Comparison of ENCODE assay signal across 9 mouse cellular contexts in genomic region chr4:117858794-117859193, GRCm38 (mm10). TPM values are rescaled to one million over a fixed set of nuclear protein-coding genes. Genes with fewer than 3 reads are reported as not detected.
A peak's percentile ranks its signal among the peaks of the same experiment; 100 is the strongest.
DNase-seq lines count a peak whose midpoint lies in the region; ATAC-seq and TF ChIP-seq lines count a peak whose summit lies in the region.
"Had no signal": no experiment of that assay in that cellular context is flagged by ENCODE, and none has a peak within 500 bp of the region (broad histone marks: within the 10 kb centered on the region; RNA-seq: fewer than 3 reads in every experiment).

No protein-coding gene starts in this region.

- H3K9me3 ChIP-seq in hindbrain, embryonic 11.5 days (ENCODE audit: control insufficient read depth, low read length) = no peaks in the 10 kb centered on the region
- H3K9me3 ChIP-seq in hindbrain, embryonic 14.5 days (ENCODE audit: control insufficient read depth, low read length) = no peaks in the 10 kb centered on the region
- no peaks in the 10 kb centered on the region for H3K9me3 ChIP-seq in G1E (replicated peaks)
- H3K9me3 ChIP-seq in hindbrain, embryonic 15.5 days = no peaks in the 10 kb centered on the region
- no peaks in the 10 kb centered on the region for H3K9me3 ChIP-seq in limb, embryonic 10.5 days (replicated peaks)

- no peak for TF ChIP-seq POLR2A in cerebellum, adult 2 months (IDR thresholded peaks at IDR 0.05; ENCODE audit: borderline replicate concordance, insufficient read depth, low read length)
- TF ChIP-seq POLR2A in olfactory bulb, adult 2 months (IDR thresholded peaks at IDR 0.05; ENCODE audit: insufficient read depth, low read depth, low read length) = no peak

- H3K4me3 ChIP-seq in hindbrain, embryonic 11.5 days (ENCODE audit: low read depth, low read length) = no peak overlapping the region
- H3K4me3 ChIP-seq in hindbrain, embryonic 14.5 days (replicated peaks; ENCODE audit: low read length) = no peak overlapping the region
- H3K4me3 ChIP-seq in G1E (ENCODE audit: low read depth, low read length) = no peak overlapping the region
- no peak overlapping the region for H3K4me3 ChIP-seq in cerebellum, adult 2 months (replicated peaks; ENCODE audit: insufficient read depth, low read depth, low read length)
- no peak overlapping the region for H3K4me3 ChIP-seq in hindbrain, embryonic 15.5 days
- H3K4me3 ChIP-seq in limb, embryonic 10.5 days = no peak overlapping the region
- H3K4me3 ChIP-seq in olfactory bulb, adult 2 months (ENCODE audit: insufficient read depth, low read depth, low read length) = no peak overlapping the region

- TF ChIP-seq CTCF in G1E (IDR thresholded peaks at IDR 0.05; ENCODE audit: low read depth, low read length) = peak; percentile 55
- TF ChIP-seq CTCF in cerebellum, adult 2 months (IDR thresholded peaks at IDR 0.05; ENCODE audit: borderline replicate concordance, insufficient read depth, low read depth, low read length) = peak; percentile 47
- TF ChIP-seq CTCF in olfactory bulb, adult 2 months (IDR thresholded peaks at IDR 0.05; ENCODE audit: insufficient read depth, low read depth, low read length) = peak; percentile 52; the same call in 1 of the 2 replicates

- H3K4me1 ChIP-seq in hindbrain, embryonic 11.5 days (replicated peaks; ENCODE audit: control insufficient read depth, insufficient read depth, low read length) = no peaks in the 10 kb centered on the region
- H3K4me1 ChIP-seq in hindbrain, embryonic 14.5 days (replicated peaks; ENCODE audit: control insufficient read depth, insufficient read depth, low read length) = no peaks in the 10 kb centered on the region; the same call in 1 of the 2 replicates
- H3K4me1 ChIP-seq in G1E (ENCODE audit: insufficient read depth, low read depth, low read length) = no peaks in the 10 kb centered on the region
- peaks cover 8% of the 10 kb centered on the region for H3K4me1 ChIP-seq in cerebellum, adult 2 months (ENCODE audit: control insufficient read depth, insufficient read depth, low read length)
- H3K4me1 ChIP-seq in hindbrain, embryonic 15.5 days (replicated peaks) = peaks cover 15% of the 10 kb centered on the region
- H3K4me1 ChIP-seq in limb, embryonic 10.5 days = peaks cover 29% of the 10 kb centered on the region; the same call in 1 of the 2 replicates
- H3K4me1 ChIP-seq in olfactory bulb, adult 2 months (ENCODE audit: control insufficient read depth, insufficient read depth, low read length) = peaks cover 6% of the 10 kb centered on the region

- 60% methylated on average over 3 of the region's 3 CpGs for WGBS in hindbrain, embryonic 11.5 days
- WGBS in hindbrain, embryonic 14.5 days = 45% methylated on average over 3 of the region's 3 CpGs
- WGBS in cerebellum, adult 2 months = 29% methylated on average over 3 of the region's 3 CpGs
- WGBS in hindbrain, embryonic 15.5 days = 56% methylated on average over 3 of the region's 3 CpGs
- WGBS in limb, embryonic 10.5 days = 74% methylated on average over 3 of the region's 3 CpGs
- 72% methylated on average over 3 of the region's 3 CpGs for WGBS in olfactory bulb, adult 2 months

- 0 out of 2 replicates have a peak, but pooled peaks have one; percentile 28 for ATAC-seq in hindbrain, embryonic 11.5 days (ENCODE audit: low FRiP score)
- no peak for ATAC-seq in hindbrain, embryonic 14.5 days (ENCODE audit: low FRiP score)
- no peak for ATAC-seq in G1E (ENCODE audit: extremely low read depth, insufficient number of reproducible peaks, low FRiP score, poor library complexity, severe bottlenecking)
- ATAC-seq in hindbrain, embryonic 15.5 days (ENCODE audit: low FRiP score, low read depth) = peak; percentile 27

- DNase-seq in hindbrain, embryonic 11.5 days (ENCODE audit: low spot score) = peak; percentile 46
- DNase-seq in hindbrain, embryonic 14.5 days (ENCODE audit: low spot score) = no peak
- peak; percentile 42 for DNase-seq in G1E (ENCODE audit: low spot score)
- peak; percentile 58 to 60 for DNase-seq in cerebellum, adult 2 months
- DNase-seq in limb, embryonic 10.5 days (ENCODE audit: low spot score) = peak; percentile 63
- DNase-seq in urinary bladder, postnatal 25 days (ENCODE audit: low spot score) = peak; percentile 77

- no peak overlapping the region for H3K4me2 ChIP-seq in hindbrain, embryonic 11.5 days (replicated peaks; ENCODE audit: low read depth, low read length)
- H3K4me2 ChIP-seq in hindbrain, embryonic 14.5 days (replicated peaks) = no peak overlapping the region
- H3K4me2 ChIP-seq in hindbrain, embryonic 15.5 days = no peak overlapping the region

- H3K27me3 ChIP-seq in hindbrain, embryonic 11.5 days (ENCODE audit: control insufficient read depth, insufficient read depth, low read length) = no peaks in the 10 kb centered on the region
- no peaks in the 10 kb centered on the region for H3K27me3 ChIP-seq in hindbrain, embryonic 14.5 days (ENCODE audit: control insufficient read depth, insufficient read depth, low read length)
- H3K27me3 ChIP-seq in G1E (ENCODE audit: insufficient read depth, low read length) = peaks cover 29% of the 10 kb centered on the region
- H3K27me3 ChIP-seq in cerebellum, adult 2 months (ENCODE audit: control insufficient read depth, insufficient read depth, low read length) = no peaks in the 10 kb centered on the region
- no peaks in the 10 kb centered on the region for H3K27me3 ChIP-seq in hindbrain, embryonic 15.5 days
- H3K27me3 ChIP-seq in limb, embryonic 10.5 days (ENCODE audit: low read depth, poor library complexity, severe bottlenecking) = no peaks in the 10 kb centered on the region

- no peaks in the 10 kb centered on the region for H3K36me3 ChIP-seq in hindbrain, embryonic 11.5 days (ENCODE audit: control insufficient read depth, insufficient read depth, low read length)
- H3K36me3 ChIP-seq in hindbrain, embryonic 14.5 days (replicated peaks; ENCODE audit: control insufficient read depth, insufficient read depth) = no peaks in the 10 kb centered on the region
- H3K36me3 ChIP-seq in G1E (replicated peaks) = peaks cover 16% of the 10 kb centered on the region
- peaks cover 6% of the 10 kb centered on the region; the same call in 1 of the 2 replicates for H3K36me3 ChIP-seq in hindbrain, embryonic 15.5 days
- H3K36me3 ChIP-seq in limb, embryonic 10.5 days = peaks cover 14% of the 10 kb centered on the region; the same call in 1 of the 2 replicates

- H3K27ac ChIP-seq in hindbrain, embryonic 11.5 days (ENCODE audit: low read depth, low read length) = no peak overlapping the region
- H3K27ac ChIP-seq in hindbrain, embryonic 14.5 days = no peak overlapping the region
- H3K27ac ChIP-seq in cerebellum, adult 2 months (ENCODE audit: insufficient read depth, low read length) = 0 out of 2 replicates have a peak overlapping the region, but pooled peaks have one; percentile 2
- H3K27ac ChIP-seq in hindbrain, embryonic 15.5 days (replicated peaks) = no peak overlapping the region
- H3K27ac ChIP-seq in limb, embryonic 10.5 days = no peak overlapping the region
- H3K27ac ChIP-seq in olfactory bulb, adult 2 months (ENCODE audit: insufficient read depth, low read depth, low read length) = no peak overlapping the region
- H3K27ac ChIP-seq: macrophage had no signal

- H3K9ac ChIP-seq in hindbrain, embryonic 11.5 days (ENCODE audit: low read depth, low read length) = no peak overlapping the region
- H3K9ac ChIP-seq in hindbrain, embryonic 14.5 days = no peak overlapping the region
- H3K9ac ChIP-seq in hindbrain, embryonic 15.5 days = no peak overlapping the region

RNA-seq across cellular contexts. Expression of gene Ccdc24, which starts 13.6 kb away (rescaled TPM):
- 1.7 and 1.8 TPM in 2 replicates for polyA plus RNA-seq in hindbrain, embryonic 11.5 days (2014; fragmentation: Nextera tagmentation; extraction: Ambion mirVana)
- polyA plus RNA-seq in hindbrain, embryonic 14.5 days (2014; fragmentation: Nextera tagmentation; extraction: Ambion mirVana) = 2.5 and 3.9 TPM in 2 replicates
- total RNA-seq in G1E (2014; fragmentation: Nextera tagmentation) = not detected in 2 replicates
- 0.52 TPM in 1 of 2 replicates, not detected in the other for total RNA-seq in G1E (2017)
- not detected in 2 replicates for polyA plus RNA-seq in G1E (2012)
- 1.8 and 3.4 TPM in 2 replicates for polyA plus RNA-seq in cerebellum, adult 2 months (2012; rRNA removed)
- 2.5 and 3.3 TPM in 2 replicates for polyA plus RNA-seq in hindbrain, embryonic 15.5 days (2015; fragmentation: Nextera tagmentation; extraction: Ambion mirVana)
- 0.96 and 1.3 TPM in 2 replicates for polyA plus RNA-seq in limb, embryonic 10.5 days (2016; fragmentation: Nextera tagmentation; extraction: Ambion mirVana)
- not detected in 2 replicates for polyA plus RNA-seq in olfactory bulb, adult 2 months (2012; ENCODE audit: insufficient read depth, insufficient read length, low replicate concordance, missing spikeins)
- polyA plus RNA-seq: macrophage had no signal

RNA-seq across cellular contexts. Expression of gene Slc6a9, which starts 24.5 kb away (rescaled TPM):
- 6.2 and 7.1 TPM in 2 replicates for polyA plus RNA-seq in hindbrain, embryonic 11.5 days (2014; fragmentation: Nextera tagmentation; extraction: Ambion mirVana)
- 33.7 and 37.1 TPM in 2 replicates for polyA plus RNA-seq in hindbrain, embryonic 14.5 days (2014; fragmentation: Nextera tagmentation; extraction: Ambion mirVana)
- total RNA-seq in G1E (2014; fragmentation: Nextera tagmentation) (3.3 and 34.8 TPM in 2 replicates), G1E (2017) (0.70 and 1.3 TPM in 2 replicates)
- polyA plus RNA-seq in G1E (2012) = 4.4 and 4.6 TPM in 2 replicates
- 178 and 197 TPM in 2 replicates for polyA plus RNA-seq in cerebellum, adult 2 months (2012; rRNA removed)
- polyA plus RNA-seq in hindbrain, embryonic 15.5 days (2015; fragmentation: Nextera tagmentation; extraction: Ambion mirVana) = 45.8 and 48.1 TPM in 2 replicates
- 9.4 and 10.3 TPM in 2 replicates for polyA plus RNA-seq in limb, embryonic 10.5 days (2016; fragmentation: Nextera tagmentation; extraction: Ambion mirVana)
- not detected in 2 replicates for polyA plus RNA-seq in olfactory bulb, adult 2 months (2012; ENCODE audit: insufficient read depth, insufficient read length, low replicate concordance, missing spikeins)
- polyA plus RNA-seq: macrophage had no signal

RNA-seq across cellular contexts. Expression of gene B4galt2, which starts 24.5 kb away (rescaled TPM):
- 27.3 and 27.9 TPM in 2 replicates for polyA plus RNA-seq in hindbrain, embryonic 11.5 days (2014; fragmentation: Nextera tagmentation; extraction: Ambion mirVana)
- polyA plus RNA-seq in hindbrain, embryonic 14.5 days (2014; fragmentation: Nextera tagmentation; extraction: Ambion mirVana) = 78.0 and 81.4 TPM in 2 replicates
- total RNA-seq in G1E (2014; fragmentation: Nextera tagmentation) = not detected in 2 replicates
- 0.06 and 0.33 TPM in 2 replicates for total RNA-seq in G1E (2017)
- polyA plus RNA-seq in G1E (2012) = 0.11 and 0.63 TPM in 2 replicates
- polyA plus RNA-seq in cerebellum, adult 2 months (2012; rRNA removed) = 41.0 and 42.0 TPM in 2 replicates
- 56.5 and 69.5 TPM in 2 replicates for polyA plus RNA-seq in hindbrain, embryonic 15.5 days (2015; fragmentation: Nextera tagmentation; extraction: Ambion mirVana)
- 22.8 and 26.2 TPM in 2 replicates for polyA plus RNA-seq in limb, embryonic 10.5 days (2016; fragmentation: Nextera tagmentation; extraction: Ambion mirVana)
- polyA plus RNA-seq in olfactory bulb, adult 2 months (2012; ENCODE audit: insufficient read depth, insufficient read length, low replicate concordance, missing spikeins) = not detected in 2 replicates

RNA-seq across cellular contexts. Expression of gene Atp6v0b, which starts 28.3 kb away (rescaled TPM):
- polyA plus RNA-seq in hindbrain, embryonic 11.5 days (2014; fragmentation: Nextera tagmentation; extraction: Ambion mirVana) = 233 and 246 TPM in 2 replicates
- polyA plus RNA-seq in hindbrain, embryonic 14.5 days (2014; fragmentation: Nextera tagmentation; extraction: Ambion mirVana) = 589 and 599 TPM in 2 replicates
- total RNA-seq in G1E (2014; fragmentation: Nextera tagmentation) (247 and 294 TPM in 2 replicates), G1E (2017) (219 and 225 TPM in 2 replicates)
- polyA plus RNA-seq in G1E (2012) = 181 and 297 TPM in 2 replicates
- polyA plus RNA-seq in cerebellum, adult 2 months (2012; rRNA removed) = 669 and 676 TPM in 2 replicates
- 570 and 601 TPM in 2 replicates for polyA plus RNA-seq in hindbrain, embryonic 15.5 days (2015; fragmentation: Nextera tagmentation; extraction: Ambion mirVana)
- polyA plus RNA-seq in limb, embryonic 10.5 days (2016; fragmentation: Nextera tagmentation; extraction: Ambion mirVana) = 143 and 147 TPM in 2 replicates
- not detected in 2 replicates for polyA plus RNA-seq in olfactory bulb, adult 2 months (2012; ENCODE audit: insufficient read depth, insufficient read length, low replicate concordance, missing spikeins)

RNA-seq across cellular contexts. Expression of gene Dph2, which starts 33.0 kb away (rescaled TPM):
- polyA plus RNA-seq in hindbrain, embryonic 11.5 days (2014; fragmentation: Nextera tagmentation; extraction: Ambion mirVana) = 21.0 and 26.8 TPM in 2 replicates
- polyA plus RNA-seq in hindbrain, embryonic 14.5 days (2014; fragmentation: Nextera tagmentation; extraction: Ambion mirVana) = 22.9 and 25.1 TPM in 2 replicates
- total RNA-seq in G1E (2014; fragmentation: Nextera tagmentation) = 8.4 and 10.0 TPM in 2 replicates
- total RNA-seq in G1E (2017) = 11.3 and 12.4 TPM in 2 replicates
- 18.8 and 19.4 TPM in 2 replicates for polyA plus RNA-seq in G1E (2012)
- polyA plus RNA-seq in cerebellum, adult 2 months (2012; rRNA removed) = 16.6 and 18.0 TPM in 2 replicates
- 21.8 and 23.6 TPM in 2 replicates for polyA plus RNA-seq in hindbrain, embryonic 15.5 days (2015; fragmentation: Nextera tagmentation; extraction: Ambion mirVana)
- polyA plus RNA-seq in limb, embryonic 10.5 days (2016; fragmentation: Nextera tagmentation; extraction: Ambion mirVana) = 22.7 and 25.1 TPM in 2 replicates
- not detected in 2 replicates for polyA plus RNA-seq in olfactory bulb, adult 2 months (2012; ENCODE audit: insufficient read depth, insufficient read length, low replicate concordance, missing spikeins)

Comparison
In these comparisons a context has a peak if more than half of its experiments do, and no peak if none do; other contexts are left out.
1. ATAC-seq: peak in hindbrain, embryonic 11.5 days (single experiment) and hindbrain, embryonic 15.5 days (single experiment); none in hindbrain, embryonic 14.5 days (single experiment) and G1E (single experiment).
2. RNA of gene B4galt2, which starts 24.5 kb away (polyA plus RNA-seq): 78.0 to 81.4 TPM in hindbrain, embryonic 14.5 days, 56.5 to 69.5 TPM in hindbrain, embryonic 15.5 days, 41.0 to 42.0 TPM in cerebellum, adult 2 months, 27.3 to 27.9 TPM in hindbrain, embryonic 11.5 days and 22.8 to 26.2 TPM in limb, embryonic 10.5 days; 0.11 to 0.63 TPM in G1E and not detected in olfactory bulb, adult 2 months; every median in the first group is over 10 times any median in the second.
3. Peak in every context shown above with its lines, with median percentiles within 50 percentile points of each other: CTCF ChIP-seq.